Mouse (Mus musculus): Measurements from ENCODE around the gene Slc39a9.

- TF ChIP-seq GATA1 (IDR thresholded peaks at IDR 0.05; ENCODE audit: borderline replicate concordance, low read length) (no peak), FLI1 (IDR thresholded peaks at IDR 0.05; ENCODE audit: low read length) (no peak)
Measured at GRCm38 (mm10) chr12:80706915-80707604, 63.4 kb downstream of the Slc39a9 start.

Measured in megakaryocyte, embryonic 14.5 days (primary cell).